Mouse (Mus musculus) testis, postnatal 14 days (tissue): Measurements from ENCODE around the gene Cd300ld.
"Not testable (repeated sequence)": the region's sequence is repeated elsewhere in the genome, so short reads cannot be mapped to it uniquely, and the experiment has no call there.

Source experiments
- DNase-seq: peaks from one replicate; pipeline ENCODE4 v3.0.0; 2021; ENCODE audit warnings: low spot score

The Cd300ld gene

GRCm38 (mm10) chr11:114989793-114990192 is at the start of gene Cd300ld:
Gene Cd300ld, minus strand, starts transcription at chr11:114989922.
- DNase-seq = no peak

GRCm38 (mm10) chr11:115037669-115038068 is 47.9 kb upstream of the Cd300ld start, which contains the start of gene Cd300ld5:
Gene Cd300ld5, minus strand, starts transcription at chr11:115037769.
- not testable (repeated sequence) for DNase-seq

DNA sequence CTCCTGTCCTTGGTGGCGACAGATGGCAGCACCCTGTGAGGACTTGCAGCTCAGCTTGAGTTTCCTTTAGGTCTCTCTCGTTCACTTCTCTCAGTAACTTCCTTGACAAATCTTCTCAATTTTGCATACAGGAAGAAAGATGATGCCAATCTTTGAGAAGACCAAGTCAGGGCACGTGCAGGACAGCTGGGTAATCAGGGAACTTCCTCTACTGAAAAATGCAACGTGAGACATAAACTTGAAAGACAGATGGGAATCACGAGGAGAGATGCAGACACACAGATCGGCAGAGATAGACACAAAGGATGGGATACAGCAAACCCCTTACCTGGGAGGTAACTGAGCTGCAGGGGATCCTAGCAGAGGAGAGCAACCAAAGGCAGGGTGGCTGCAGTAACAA is 37.2 kb upstream of the Cd300ld start, which contains the start of gene Cd300ld4:
Cd300ld4 (minus strand) TSS at position 101 of the 400 bp plus-strand sequence.
- DNase-seq = not testable (repeated sequence)

DNA sequence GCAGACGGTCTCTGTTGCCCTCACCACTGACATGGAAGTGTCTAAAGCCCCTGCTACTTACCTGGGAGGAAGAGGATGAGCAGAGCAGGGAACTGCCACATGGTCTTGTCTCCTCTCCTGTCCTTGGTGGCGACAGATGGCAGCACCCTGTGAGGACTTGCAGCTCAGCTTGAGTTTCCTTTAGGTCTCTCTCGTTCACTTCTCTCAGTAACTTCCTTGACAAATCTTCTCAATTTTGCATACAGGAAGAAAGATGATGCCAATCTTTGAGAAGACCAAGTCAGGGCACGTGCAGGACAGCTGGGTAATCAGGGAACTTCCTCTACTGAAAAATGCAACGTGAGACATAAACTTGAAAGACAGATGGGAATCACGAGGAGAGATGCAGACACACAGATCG is 26.4 kb upstream of the Cd300ld start, which contains the start of gene Cd300ld2:
Cd300ld2 (minus strand) TSS at position 101 of the 400 bp plus-strand sequence.
- not testable (repeated sequence) for DNase-seq

- DNase-seq = no peak
Measured at GRCm38 (mm10) chr11:115004070-115004469, 14.3 kb upstream of the Cd300ld start.

- DNase-seq = no peak
Measured at GRCm38 (mm10) chr11:115001474-115002040, 11.8 kb upstream of the Cd300ld start, which contains the start of gene Cd300c2. Gene Cd300c2, minus strand, starts transcription at chr11:115001880.

DNA sequence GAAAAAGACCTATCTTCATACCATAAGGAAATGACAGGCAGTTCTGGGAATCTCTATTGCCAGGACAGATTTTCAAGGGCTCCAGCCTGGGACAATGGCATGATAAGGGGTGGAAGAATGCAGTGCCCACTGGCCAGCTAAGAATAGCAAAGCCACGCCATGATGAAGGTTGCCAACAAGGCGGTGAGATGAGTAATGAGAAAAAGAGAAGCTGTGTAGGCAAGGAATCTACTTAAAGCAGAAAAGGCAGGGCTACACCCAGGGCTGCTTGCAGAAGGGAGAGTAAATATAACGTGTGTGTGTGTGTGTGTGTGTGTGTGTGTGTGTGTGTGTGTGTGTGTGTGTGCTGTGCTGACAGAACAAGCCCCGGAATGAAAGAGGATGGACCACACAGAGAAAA is 7.9 kb downstream of the Cd300ld start:
- DNase-seq = no peak

GRCm38 (mm10) chr11:114972726-114973125 is 17.0 kb downstream of the Cd300ld start:
- DNase-seq = no peak

- no peak for DNase-seq
Measured at GRCm38 (mm10) chr11:114968752-114969207, 20.9 kb downstream of the Cd300ld start, which contains the start of gene Cd300c. Gene Cd300c, minus strand, starts transcription at chr11:114969157.

GRCm38 (mm10) chr11:114965182-114965828 is 24.4 kb downstream of the Cd300ld start:
- no peak for DNase-seq

- DNase-seq = no peak
Measured at GRCm38 (mm10) chr11:114960369-114960768, 29.4 kb downstream of the Cd300ld start.

DNA sequence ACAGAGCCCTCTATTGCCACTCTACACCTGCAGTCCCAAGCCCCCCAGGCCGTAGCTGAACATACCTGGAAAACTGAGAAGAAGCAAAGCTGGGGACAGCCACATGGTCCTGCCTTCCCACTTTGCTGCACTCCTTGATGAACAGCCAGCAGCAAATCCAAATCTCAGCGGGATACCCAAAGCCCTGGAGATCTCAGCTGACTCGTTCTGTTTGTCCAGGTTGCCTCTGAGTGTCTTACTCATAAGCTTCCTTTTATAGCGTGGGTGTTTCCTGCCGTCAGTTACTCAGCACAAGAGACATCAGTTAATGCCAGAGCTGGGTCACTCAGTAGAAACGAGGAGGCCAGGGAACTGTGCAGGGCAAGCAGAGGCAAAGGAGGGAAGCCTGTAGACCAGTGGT is 55.6 kb downstream of the Cd300ld start, which contains the start of gene Cd300lb:
Cd300lb (minus strand) TSS at position 243 of the 400 bp plus-strand sequence.
- no peak for DNase-seq

DNA sequence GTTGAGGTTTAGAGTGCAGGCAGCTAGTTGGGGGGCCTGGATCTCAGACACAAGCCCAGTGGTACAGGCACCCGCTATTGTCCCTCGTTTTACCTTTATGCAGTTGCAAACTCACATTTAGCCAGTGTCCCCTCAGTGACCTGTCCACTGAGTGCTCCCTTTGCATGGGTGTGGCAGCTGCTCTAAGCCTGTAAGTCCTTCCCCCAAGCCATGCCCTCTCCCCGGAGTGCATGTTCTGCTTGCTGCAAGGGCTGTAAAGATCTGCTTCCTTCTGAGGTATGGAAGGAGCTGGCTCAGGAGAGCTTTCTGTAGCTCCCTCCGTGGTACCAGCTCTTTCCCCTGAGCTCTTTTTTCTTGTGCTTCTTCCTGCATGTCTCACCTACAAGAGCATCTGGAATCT is 56.1 kb downstream of the Cd300ld start:
- no peak for DNase-seq
